Mouse (Mus musculus) liver, postnatal 0 days (tissue): Measurements from ENCODE around the gene Hist1h2an.

Source experiments
- CTCF ChIP-seq: sonication (generic); IDR thresholded peaks from 2 replicates; pipeline ENCODE4 v1.5.1; 2016; ENCODE audit warnings: antibody characterized with exemption, low read depth
- EP300 ChIP-seq: IDR thresholded peaks from 2 replicates; pipeline ENCODE4 v1.6.1; 2016; ENCODE audit warnings: antibody characterized with exemption, low read depth, mild to moderate bottlenecking

DNA sequence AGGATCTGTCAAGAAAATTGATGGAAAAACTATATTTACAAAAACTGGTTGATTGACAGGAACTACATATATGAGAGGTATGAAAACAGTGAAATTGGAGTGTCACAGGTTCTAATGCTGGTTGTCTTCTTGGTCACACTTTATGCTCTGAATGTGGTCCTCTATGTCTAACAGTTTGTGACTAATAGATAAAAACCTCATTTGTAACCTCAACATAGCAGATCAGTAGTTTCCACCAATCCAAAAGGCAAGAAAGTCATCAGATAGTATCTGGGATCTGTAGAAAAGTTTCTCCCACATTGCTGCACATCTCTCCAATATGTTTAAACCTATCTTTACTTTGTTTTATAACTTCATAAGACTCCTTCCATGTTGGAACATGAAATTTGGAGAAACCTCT is 35.6 kb downstream of the Hist1h2an start:
- TF ChIP-seq CTCF (no peak), EP300 (0 out of 2 replicates have a peak, but pooled peaks have one; percentile 7)
